Mouse (Mus musculus): ENCODE data around the gene Tbx2. TPM values are rescaled to one million over a fixed set of nuclear protein-coding genes. Genes with fewer than 3 reads are reported as not detected.

Gene Tbx2
- polyA plus RNA-seq, 1 experiment = 3.5 TPM

DNA sequence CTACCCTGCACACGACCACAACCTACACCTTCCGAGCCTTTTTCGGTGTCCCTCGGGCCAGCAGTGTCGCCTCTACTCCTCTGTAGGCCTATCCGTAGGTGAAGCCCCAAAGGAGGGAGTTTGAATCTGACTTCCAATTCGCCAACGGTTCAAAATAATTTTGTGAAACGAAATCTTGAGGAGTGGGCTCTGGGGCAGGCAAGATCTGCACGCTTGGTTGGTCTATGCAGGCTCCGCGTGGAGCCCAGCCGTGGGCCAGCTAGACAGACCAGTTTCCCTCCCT is 58.2 kb downstream of the Tbx2 start:
- no peak for TF ChIP-seq CTCF (IDR thresholded peaks at IDR 0.05; ENCODE audit: borderline replicate concordance, insufficient read depth, low read depth, low read length)
- TF ChIP-seq POLR2A (IDR thresholded peaks at IDR 0.05; ENCODE audit: borderline replicate concordance, insufficient read depth, low read length) = no peak
- Histone ChIP-seq H3K4me3 (replicated peaks; ENCODE audit: insufficient read depth, low read depth, low read length) (no peak overlapping the region), H3K27ac (ENCODE audit: insufficient read depth, low read length) (no peak overlapping the region), H3K27me3 (ENCODE audit: control insufficient read depth, insufficient read depth, low read length) (peaks cover 20% of the 10 kb centered on the region; the same call in 1 of the 2 replicates), H3K4me1 (ENCODE audit: control insufficient read depth, insufficient read depth, low read length) (no peaks in the 10 kb centered on the region; the same call in 1 of the 2 replicates)
- WGBS = 6% methylated on average over 13 of the region's 13 CpGs
- no peak for DNase-seq

- DNase-seq = no peak
- 5% methylated on average over 13 of the region's 13 CpGs for WGBS
- TF ChIP-seq POLR2A (IDR thresholded peaks at IDR 0.05; ENCODE audit: borderline replicate concordance, insufficient read depth, low read length) (no peak), CTCF (IDR thresholded peaks at IDR 0.05; ENCODE audit: borderline replicate concordance, insufficient read depth, low read depth, low read length) (no peak)
- peaks cover 19% of the 10 kb centered on the region; the same call in 1 of the 2 replicates for H3K27me3 ChIP-seq (ENCODE audit: control insufficient read depth, insufficient read depth, low read length)
- no peak overlapping the region for H3K4me3 ChIP-seq (replicated peaks; ENCODE audit: insufficient read depth, low read depth, low read length)
- H3K27ac ChIP-seq (ENCODE audit: insufficient read depth, low read length) = no peak overlapping the region
- no peaks in the 10 kb centered on the region; the same call in 1 of the 2 replicates for H3K4me1 ChIP-seq (ENCODE audit: control insufficient read depth, insufficient read depth, low read length)
Observed at GRCm38 (mm10) chr11:85891010-85891691, 58.8 kb downstream of the Tbx2 start.

Other genes with a start within 250 kb of the Tbx2 start
- gene Gm11444, start 17.8 kb downstream of the Tbx2 start, polyA plus RNA-seq (2012; rRNA removed) = not detected in 2 replicates
- 0.19 and 0.25 TPM in 2 replicates for gene Tbx4, start 53.9 kb downstream of the Tbx2 start, polyA plus RNA-seq (2012; rRNA removed)

All from cerebellum, adult 2 months (tissue).